Mouse (Mus musculus) embryonic facial prominence, embryonic 12.5 days (tissue): ENCODE data around the gene Gnao1. TPM values are rescaled to one million over a fixed set of nuclear protein-coding genes. Genes with fewer than 3 reads are reported as not detected.

Source experiments
- ATAC-seq: fragments of 200-750 bp; cut with Nextera tagmentation; 2 replicates; pipeline ENCODE4 v1.8.0; 2017; ENCODE audit not compliant: insufficient number of reproducible peaks, insufficient read depth, low FRiP score, low TSS enrichment
- H3K27ac ChIP-seq: fragments of 300-500 bp; sonication (generic); 2 replicates; pipeline ENCODE4 v1.5.1; 2016; ENCODE audit warnings: mild to moderate bottlenecking
- H3K27me3 ChIP-seq: fragments of 300-500 bp; sonication (generic); 2 replicates; pipeline ENCODE4 v1.6.1; 2016; ENCODE audit warnings: mild to moderate bottlenecking, moderate library complexity
- H3K36me3 ChIP-seq: fragments of 300-500 bp; sonication (generic); 2 replicates; pipeline ENCODE4 v1.6.1; 2016; ENCODE audit warnings: mild to moderate bottlenecking
- H3K4me1 ChIP-seq: fragments of 300-500 bp; sonication (generic); 2 replicates; pipeline ENCODE4 v1.6.1; 2016
- H3K4me2 ChIP-seq: fragments of 300-500 bp; sonication (generic); replicated peaks from 2 replicates; pipeline ENCODE4 v1.6.1; 2016; ENCODE audit warnings: mild to moderate bottlenecking, moderate library complexity
- H3K4me3 ChIP-seq: fragments of 300-500 bp; sonication (generic); 2 replicates; pipeline ENCODE4 v1.5.1; 2016; ENCODE audit warnings: mild to moderate bottlenecking
- H3K9ac ChIP-seq: fragments of 300-500 bp; sonication (generic); 2 replicates; pipeline ENCODE4 v1.6.1; 2016; ENCODE audit warnings: mild to moderate bottlenecking, moderate library complexity
- H3K9me3 ChIP-seq: fragments of 300-500 bp; sonication (generic); 2 replicates; pipeline ENCODE4 v1.6.1; 2016; ENCODE audit warnings: mild to moderate bottlenecking, moderate library complexity
- WGBS: fragments of 180-500 bp; shearing (Covaris S2); methylation state at CpG from one replicate; pipeline ENCODE4 v1.1.7; 2016; 5-methylcytosine and 5-hydroxymethylcytosine counted together
- polyA plus RNA-seq: library from polyadenylated mRNA; unstranded; fragments of >200 nt; fragmentation: Nextera tagmentation; extraction: Ambion mirVana; gene quantifications from 2 replicates; pipeline ENCODE4 v1.2.1, GENCODE M21; 2016

The Gnao1 gene
- polyA plus RNA-seq, 1 experiment from 2014 or later = 12.9 TPM

DNA sequence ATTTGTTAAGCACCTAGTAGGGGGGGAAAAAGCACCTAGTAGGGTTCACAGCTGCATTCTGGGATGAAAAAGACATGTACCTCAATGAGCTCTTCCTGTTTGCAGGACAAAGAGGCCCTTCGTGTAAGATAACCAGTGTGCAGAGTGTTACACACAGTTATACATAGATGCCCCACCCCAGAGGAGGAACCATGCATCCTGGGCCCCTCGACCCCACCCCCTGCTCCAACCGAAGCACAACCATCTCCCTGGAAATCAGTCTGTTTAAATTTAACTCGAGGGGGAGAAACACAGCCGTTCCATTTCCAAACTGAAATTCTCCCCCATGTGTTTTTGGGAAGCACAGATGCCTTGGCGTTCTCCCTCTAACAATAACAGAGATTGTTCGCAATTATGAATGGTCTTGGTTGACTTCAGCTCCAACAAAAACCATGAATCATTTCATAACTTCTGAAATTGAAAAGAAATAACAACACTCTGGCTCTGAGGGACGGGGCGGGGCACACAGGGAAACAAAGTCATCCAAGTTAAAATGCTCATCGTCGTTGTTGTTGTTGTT lies 42.4 kb downstream of the Gnao1 start:
- Histone ChIP-seq H3K9me3 (no peaks in the 10 kb centered on the region), H3K27ac (no peak overlapping the region), H3K36me3 (no peaks in the 10 kb centered on the region), H3K4me3 (no peak overlapping the region), H3K4me2 (no peak overlapping the region), H3K27me3 (no peaks in the 10 kb centered on the region), H3K9ac (no peak overlapping the region), H3K4me1 (peaks cover 15% of the 10 kb centered on the region; the same call in 1 of the 2 replicates)
- no peak for ATAC-seq
- 63% methylated on average over 11 of the region's 11 CpGs for WGBS

DNA sequence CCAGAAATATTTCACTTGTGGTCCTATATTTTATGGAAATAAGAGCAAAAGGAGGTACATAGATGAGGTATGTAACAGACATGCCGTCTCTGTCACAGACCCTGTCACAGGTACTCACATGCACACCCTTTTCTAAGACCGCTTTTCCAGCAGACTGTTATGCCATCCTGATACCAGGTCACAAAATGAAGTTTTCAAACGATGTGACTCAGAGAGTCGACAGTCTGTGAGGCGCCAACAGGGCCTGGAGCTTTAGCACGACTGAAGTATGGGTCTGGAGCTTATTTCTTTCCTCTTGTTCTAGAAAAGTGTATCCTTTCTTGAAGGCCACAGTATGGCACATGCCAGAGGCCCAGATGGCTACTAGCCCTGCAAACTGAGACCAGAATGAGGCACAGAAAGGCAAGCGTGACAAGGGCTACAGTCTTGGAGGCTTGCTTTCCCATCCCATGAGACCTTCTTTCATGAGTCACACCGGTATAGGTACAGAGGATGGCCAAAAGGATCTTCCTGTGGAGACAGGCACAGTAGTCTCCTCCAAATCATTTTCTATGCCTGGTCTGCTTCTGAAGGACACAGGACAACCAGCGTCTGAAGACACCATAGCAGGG lies 43.2 kb downstream of the Gnao1 start:
- Histone ChIP-seq H3K9me3 (no peaks in the 10 kb centered on the region), H3K4me2 (no peak overlapping the region), H3K9ac (no peak overlapping the region), H3K4me3 (no peak overlapping the region), H3K27me3 (no peaks in the 10 kb centered on the region), H3K36me3 (no peaks in the 10 kb centered on the region), H3K27ac (no peak overlapping the region), H3K4me1 (peaks cover 15% of the 10 kb centered on the region; the same call in 1 of the 2 replicates)
- WGBS = 86% methylated on average over 9 of the region's 9 CpGs
- no peak for ATAC-seq

DNA sequence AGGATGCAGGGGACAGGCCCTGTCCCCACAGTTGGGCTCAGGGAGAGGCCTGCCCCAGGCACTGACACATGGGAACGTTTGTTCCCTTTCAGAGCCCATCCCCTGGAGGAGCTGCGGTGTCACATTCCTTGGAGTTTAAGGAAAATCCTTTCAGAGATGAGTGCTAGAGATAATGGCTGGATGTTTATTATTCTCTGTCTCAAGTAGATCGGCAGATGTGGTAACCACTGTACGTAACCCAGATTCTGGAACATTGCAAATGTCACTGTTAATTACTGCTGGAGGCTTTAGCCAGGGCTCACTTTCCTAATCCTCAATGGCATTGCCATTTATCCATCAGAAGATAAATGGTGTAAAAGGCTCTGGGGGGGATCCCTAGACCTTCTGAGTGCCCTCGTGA lies 44.9 kb downstream of the Gnao1 start:
- Histone ChIP-seq H3K9ac (no peak overlapping the region), H3K4me3 (no peak overlapping the region), H3K9me3 (no peaks in the 10 kb centered on the region), H3K27me3 (no peaks in the 10 kb centered on the region), H3K4me1 (peaks cover 17% of the 10 kb centered on the region; the same call in 1 of the 2 replicates), H3K36me3 (no peaks in the 10 kb centered on the region), H3K27ac (0 out of 2 replicates have a peak overlapping the region, but pooled peaks have one; percentile 7), H3K4me2 (no peak overlapping the region)
- WGBS = 16% methylated on average over 5 of the region's 5 CpGs
- ATAC-seq = no peak

DNA sequence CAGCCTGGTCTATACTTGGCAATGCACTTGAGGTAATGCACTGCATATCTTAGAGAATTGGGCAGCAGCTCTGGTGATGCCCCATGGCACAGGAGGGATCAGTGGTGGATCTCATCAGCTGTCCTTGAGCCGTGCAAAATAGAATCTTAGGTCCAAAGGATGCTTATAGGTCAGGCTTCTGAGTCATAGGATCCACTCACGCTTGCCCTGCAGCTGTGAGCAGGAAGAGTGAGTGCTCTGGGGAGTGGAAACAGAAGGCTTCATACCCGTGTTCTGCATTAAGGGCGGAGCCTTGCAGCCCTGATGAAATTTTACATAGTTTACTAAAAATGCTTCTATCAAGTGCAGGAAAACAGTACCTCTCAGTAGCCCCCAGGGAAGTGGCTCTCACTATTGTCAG lies 45.5 kb downstream of the Gnao1 start:
- no peaks in the 10 kb centered on the region for H3K27me3 ChIP-seq
- peaks cover 22% of the 10 kb centered on the region; the same call in 1 of the 2 replicates for H3K4me1 ChIP-seq
- H3K27ac ChIP-seq = 0 out of 2 replicates have a peak overlapping the region, but pooled peaks have one; percentile 7
- no peaks in the 10 kb centered on the region for H3K9me3 ChIP-seq
- no peak overlapping the region for H3K4me2 ChIP-seq
- 54% methylated on average over 4 of the region's 4 CpGs for WGBS
- H3K9ac ChIP-seq = no peak overlapping the region
- no peaks in the 10 kb centered on the region for H3K36me3 ChIP-seq
- H3K4me3 ChIP-seq = no peak overlapping the region
- ATAC-seq = no peak

DNA sequence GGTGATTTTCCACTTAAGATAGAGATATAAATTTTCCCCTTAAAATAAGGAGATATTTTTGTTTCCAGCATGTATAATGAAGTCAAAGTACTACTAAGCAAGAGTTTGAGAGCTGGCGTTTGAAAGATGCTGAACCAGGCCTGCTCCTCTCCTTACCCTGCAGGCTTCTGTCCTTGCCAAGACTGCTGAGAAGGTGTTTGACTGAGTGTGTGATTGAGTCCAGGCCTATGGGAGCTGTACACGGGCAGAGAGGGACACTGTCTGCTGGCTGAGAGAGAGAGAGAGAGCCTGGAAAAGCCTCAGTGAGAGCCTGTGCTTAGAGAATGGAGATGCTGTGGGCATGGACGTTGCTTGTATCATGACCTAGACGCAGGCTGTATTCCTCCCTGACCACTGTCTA lies 47.4 kb downstream of the Gnao1 start:
- no peak overlapping the region for H3K27ac ChIP-seq
- no peaks in the 10 kb centered on the region for H3K27me3 ChIP-seq
- H3K4me1 ChIP-seq = peaks cover 26% of the 10 kb centered on the region; the same call in 1 of the 2 replicates
- ATAC-seq = no peak
- H3K4me3 ChIP-seq = no peak overlapping the region
- no peaks in the 10 kb centered on the region for H3K36me3 ChIP-seq
- H3K4me2 ChIP-seq = no peak overlapping the region
- 77% methylated on average over 4 of the region's 4 CpGs for WGBS
- no peaks in the 10 kb centered on the region for H3K9me3 ChIP-seq
- no peak overlapping the region for H3K9ac ChIP-seq

DNA sequence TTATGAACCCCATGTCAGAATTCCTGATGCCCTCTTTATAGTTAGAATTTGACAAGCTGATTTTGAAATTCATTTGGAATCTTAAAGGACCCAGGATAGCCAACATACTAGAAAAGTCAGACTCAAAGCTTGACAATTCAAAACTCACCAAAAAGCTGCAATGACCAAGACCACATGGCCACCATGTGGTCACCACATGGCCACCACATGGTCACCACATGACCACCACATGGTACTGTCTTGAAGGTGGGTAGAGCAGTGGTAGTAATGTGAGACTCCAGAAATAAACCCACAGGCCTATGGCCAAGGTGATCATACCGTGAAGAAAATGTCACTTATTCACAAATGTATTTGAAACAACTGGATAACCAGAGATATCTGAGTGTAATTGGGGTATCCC lies 48.5 kb downstream of the Gnao1 start:
- no peak overlapping the region for H3K4me3 ChIP-seq
- no peaks in the 10 kb centered on the region for H3K9me3 ChIP-seq
- peaks cover 33% of the 10 kb centered on the region; the same call in 1 of the 2 replicates for H3K4me1 ChIP-seq
- H3K27me3 ChIP-seq = no peaks in the 10 kb centered on the region
- H3K4me2 ChIP-seq = no peak overlapping the region
- 58% methylated on average over 1 of the region's 1 CpGs for WGBS
- H3K36me3 ChIP-seq = no peaks in the 10 kb centered on the region
- ATAC-seq = no peak
- H3K27ac ChIP-seq = no peak overlapping the region
- no peak overlapping the region for H3K9ac ChIP-seq

DNA sequence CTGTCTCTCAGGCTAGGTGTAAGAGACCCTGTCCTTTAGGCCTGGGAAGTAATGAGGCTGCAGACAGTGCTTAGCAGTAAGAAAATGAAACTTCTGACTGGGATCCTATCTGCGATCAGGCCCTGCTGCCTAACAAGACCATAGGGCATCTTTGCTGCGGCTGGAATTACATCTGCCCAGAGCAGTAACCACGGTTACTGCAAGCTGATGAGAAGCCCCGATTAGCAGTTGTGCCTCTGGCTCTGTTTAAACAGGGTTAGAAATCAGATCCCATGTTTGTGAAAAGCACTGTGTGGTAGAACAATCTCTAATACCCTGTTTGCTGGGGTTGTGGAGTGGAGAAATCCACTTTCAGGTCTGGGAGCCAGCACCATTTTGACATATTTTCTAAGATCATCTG lies 50.3 kb downstream of the Gnao1 start:
- Histone ChIP-seq H3K4me3 (no peak overlapping the region), H3K4me2 (no peak overlapping the region), H3K9me3 (no peaks in the 10 kb centered on the region), H3K27me3 (no peaks in the 10 kb centered on the region), H3K36me3 (no peaks in the 10 kb centered on the region), H3K4me1 (peaks cover 28% of the 10 kb centered on the region; the same call in 1 of the 2 replicates), H3K27ac (peak overlapping the region; percentile 50; the same call in 1 of the 2 replicates), H3K9ac (no peak overlapping the region)
- ATAC-seq = no peak
- 31% methylated on average over 4 of the region's 4 CpGs for WGBS

DNA sequence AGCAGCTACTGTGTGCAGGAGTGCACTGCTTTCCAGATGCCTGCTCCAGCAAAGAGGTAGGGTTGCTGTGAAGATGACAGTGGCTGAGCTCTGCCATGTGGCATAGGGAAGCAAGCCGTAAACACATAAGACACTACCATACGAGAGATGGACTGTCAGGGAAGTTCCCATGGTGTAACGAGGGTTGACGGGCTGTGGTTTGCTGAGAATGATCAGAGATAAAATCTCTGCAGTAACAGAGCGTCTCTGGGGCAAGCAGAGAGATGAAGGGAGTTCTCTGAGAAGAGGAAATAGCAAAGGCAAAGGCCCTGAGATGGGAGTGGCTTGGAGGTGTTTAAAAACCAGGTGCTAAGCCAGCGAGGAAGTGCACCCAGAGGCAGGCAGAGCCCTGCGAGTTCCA lies 54.3 kb downstream of the Gnao1 start:
- no peak overlapping the region for H3K4me3 ChIP-seq
- peaks cover 22% of the 10 kb centered on the region; the same call in 1 of the 2 replicates for H3K4me1 ChIP-seq
- no peaks in the 10 kb centered on the region for H3K36me3 ChIP-seq
- 61% methylated on average over 7 of the region's 7 CpGs for WGBS
- H3K9ac ChIP-seq = no peak overlapping the region
- no peak for ATAC-seq
- no peaks in the 10 kb centered on the region for H3K9me3 ChIP-seq
- H3K4me2 ChIP-seq = no peak overlapping the region
- H3K27me3 ChIP-seq = no peaks in the 10 kb centered on the region
- no peak overlapping the region for H3K27ac ChIP-seq

DNA sequence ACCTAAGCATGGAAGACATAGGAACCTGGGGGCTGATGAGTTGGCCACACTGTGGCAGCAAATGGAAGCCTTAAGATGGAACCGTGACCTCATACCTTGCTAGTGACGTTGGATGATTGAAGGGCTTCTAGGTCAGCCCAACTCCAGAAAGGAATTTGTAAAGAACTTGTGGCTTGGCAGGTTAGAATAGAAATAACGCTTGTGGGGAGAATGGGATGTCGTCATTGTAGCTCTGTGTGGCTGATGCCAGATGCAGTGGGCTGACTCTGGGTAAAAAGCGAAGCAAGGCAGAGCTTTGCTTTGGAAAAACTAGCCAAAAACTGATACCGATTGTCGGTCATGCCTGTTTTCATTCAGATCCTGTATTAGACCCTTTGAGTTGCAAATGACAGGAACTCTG lies 56.5 kb downstream of the Gnao1 start:
- 92% methylated on average over 7 of the region's 7 CpGs for WGBS
- no peak overlapping the region for H3K9ac ChIP-seq
- H3K4me3 ChIP-seq = no peak overlapping the region
- H3K36me3 ChIP-seq = no peaks in the 10 kb centered on the region
- no peaks in the 10 kb centered on the region for H3K27me3 ChIP-seq
- no peak for ATAC-seq
- no peaks in the 10 kb centered on the region for H3K9me3 ChIP-seq
- peaks cover 11% of the 10 kb centered on the region; the same call in 1 of the 2 replicates for H3K4me1 ChIP-seq
- H3K27ac ChIP-seq = no peak overlapping the region
- H3K4me2 ChIP-seq = no peak overlapping the region

DNA sequence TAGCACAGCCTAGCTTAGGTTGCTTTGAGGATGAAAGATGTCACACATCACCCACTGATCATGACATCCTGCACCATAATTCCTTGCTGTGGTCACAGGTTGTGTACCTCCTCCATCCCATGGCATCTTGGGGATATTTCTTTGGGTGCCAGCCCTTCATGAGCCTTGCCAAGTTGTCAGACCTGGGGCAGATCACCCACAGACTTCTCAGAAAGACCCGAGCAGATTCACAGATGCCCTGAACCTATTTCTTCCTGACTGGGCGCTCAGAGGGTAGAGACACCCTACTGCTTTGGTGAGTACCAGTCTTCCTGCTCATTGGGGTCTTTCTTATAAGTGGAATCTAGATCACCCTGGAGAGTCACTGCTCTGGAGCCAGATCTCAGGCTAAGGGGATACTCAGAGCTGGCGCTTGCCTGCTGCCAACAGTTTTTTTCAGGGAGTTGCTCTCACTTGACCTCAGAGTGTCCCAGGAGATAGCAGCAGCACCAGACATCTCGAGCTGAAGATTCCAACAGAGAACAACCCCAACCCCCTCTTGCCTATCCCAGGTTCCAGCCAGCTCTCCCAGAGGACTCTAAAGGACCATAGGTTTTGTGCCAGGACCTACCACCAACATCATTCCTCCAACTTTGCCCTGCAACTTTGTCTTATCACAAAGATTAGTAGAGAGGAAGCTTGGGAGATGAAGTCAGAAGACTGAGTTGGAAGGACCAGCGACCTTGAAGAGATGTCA lies 58.9 kb downstream of the Gnao1 start:
- Histone ChIP-seq H3K4me1 (no peaks in the 10 kb centered on the region), H3K36me3 (no peaks in the 10 kb centered on the region), H3K27me3 (no peaks in the 10 kb centered on the region), H3K9ac (no peak overlapping the region), H3K4me3 (no peak overlapping the region), H3K27ac (no peak overlapping the region), H3K9me3 (no peaks in the 10 kb centered on the region), H3K4me2 (no peak overlapping the region)
- ATAC-seq = no peak
- WGBS = 81% methylated on average over 5 of the region's 5 CpGs

DNA sequence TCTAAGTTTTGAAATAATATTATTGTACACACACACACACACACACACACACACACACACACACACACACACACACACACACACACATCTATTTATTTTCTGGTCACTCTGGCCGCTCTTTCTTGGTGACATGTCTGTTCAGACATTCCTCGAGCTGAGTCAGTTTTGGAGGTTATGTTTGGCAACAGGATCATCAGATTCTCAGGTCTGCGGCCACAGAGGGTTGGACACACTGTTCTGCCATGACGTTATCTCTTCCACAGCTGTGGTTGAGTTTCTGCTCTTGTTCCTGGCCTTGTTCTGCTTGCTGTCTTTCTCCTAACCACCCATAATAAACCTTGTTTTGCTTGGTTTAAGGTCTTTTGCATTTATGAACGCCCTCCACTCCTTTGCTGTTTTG lies 61.5 kb downstream of the Gnao1 start:
- no peak overlapping the region for H3K4me3 ChIP-seq
- H3K27ac ChIP-seq = no peak overlapping the region
- no peak overlapping the region for H3K4me2 ChIP-seq
- no peaks in the 10 kb centered on the region for H3K9me3 ChIP-seq
- H3K36me3 ChIP-seq = no peaks in the 10 kb centered on the region
- WGBS = 85% methylated on average over 5 of the region's 5 CpGs
- no peak overlapping the region for H3K9ac ChIP-seq
- no peaks in the 10 kb centered on the region for H3K4me1 ChIP-seq
- no peak for ATAC-seq
- no peaks in the 10 kb centered on the region for H3K27me3 ChIP-seq

DNA sequence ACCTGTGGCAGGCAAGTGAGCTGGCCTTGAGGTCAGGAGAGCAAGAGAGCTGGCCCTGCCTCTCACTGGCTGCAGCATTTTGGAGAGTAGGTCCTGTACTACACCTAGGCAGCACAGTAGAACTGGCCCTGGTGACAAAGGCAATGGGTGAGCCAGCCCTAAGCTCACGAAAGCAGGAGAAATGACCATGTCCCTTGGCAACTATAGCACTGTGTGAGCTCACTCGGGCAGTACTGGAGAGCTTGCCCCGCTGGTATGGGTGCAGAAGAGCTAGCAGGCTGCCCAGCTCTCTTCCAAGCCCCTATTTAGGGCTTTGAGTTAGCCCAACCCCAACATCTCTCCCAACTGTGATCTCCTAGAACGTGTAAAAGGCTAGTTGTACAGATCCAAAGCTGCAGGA lies 68.6 kb downstream of the Gnao1 start:
- ATAC-seq = no peak
- Histone ChIP-seq H3K4me1 (no peaks in the 10 kb centered on the region), H3K4me2 (no peak overlapping the region), H3K4me3 (no peak overlapping the region), H3K27me3 (no peaks in the 10 kb centered on the region), H3K36me3 (no peaks in the 10 kb centered on the region), H3K9ac (no peak overlapping the region), H3K9me3 (no peaks in the 10 kb centered on the region), H3K27ac (no peak overlapping the region)
- WGBS = 78% methylated on average over 4 of the region's 4 CpGs
